Mouse (Mus musculus) layer of hippocampus, postnatal 36 days (tissue): ENCODE measurements around the gene Cytip. TPM values are rescaled to one million over a fixed set of nuclear protein-coding genes. Genes with fewer than 3 reads are reported as not detected.

Source experiments
- DNase-seq, 2 experiments: peaks; one replicate each; pipeline ENCODE4 v3.0.0; 2022
- total RNA-seq, 2 experiments: library from RNA; stranded (reverse); gene quantifications; 2 replicates each; pipeline ENCODE4 v1.2.3; 2021

Cytip gene
- under 1 TPM in 1 of 2 experiments, not detected in 1; 0.23 TPM for total RNA-seq

- no peak for DNase-seq
These were observed at the start of gene Cytip for GRCm38 (mm10) chr2:58195346-58195745. Gene Cytip, minus strand, starts transcription at chr2:58195532.

GRCm38 (mm10) chr2:58240639-58241038 is 45.3 kb upstream of the Cytip start:
- DNase-seq: no peak

GRCm38 (mm10) chr2:58237487-58237886 is 42.2 kb upstream of the Cytip start:
- DNase-seq: no peak

- DNase-seq: peak; percentile 63 to 73
These were observed 4.1 kb upstream of the Cytip start for GRCm38 (mm10) chr2:58199442-58199841.

- DNase-seq: no peak
These were observed 1.5 kb upstream of the Cytip start for GRCm38 (mm10) chr2:58196880-58197279.

GRCm38 (mm10) chr2:58194422-58195115 is 763 bp downstream of the Cytip start:
- no peak for DNase-seq

- no peak for DNase-seq
These were observed 3.2 kb downstream of the Cytip start for GRCm38 (mm10) chr2:58192160-58192559.

- DNase-seq: no peak
These were observed 5.8 kb downstream of the Cytip start for GRCm38 (mm10) chr2:58189501-58189900.

GRCm38 (mm10) chr2:58188903-58189302 is 6.4 kb downstream of the Cytip start:
- no peak for DNase-seq

GRCm38 (mm10) chr2:58187310-58188051 is 7.9 kb downstream of the Cytip start:
- no peak for DNase-seq

GRCm38 (mm10) chr2:58184197-58184596 is 11.1 kb downstream of the Cytip start:
- DNase-seq: no peak

- no peak for DNase-seq
These were observed 11.7 kb downstream of the Cytip start for GRCm38 (mm10) chr2:58183658-58184057.

GRCm38 (mm10) chr2:58180776-58181175 is 14.6 kb downstream of the Cytip start:
- no peak for DNase-seq

- no peak for DNase-seq
These were observed 16.3 kb downstream of the Cytip start for GRCm38 (mm10) chr2:58179056-58179455.

- no peak for DNase-seq
These were observed 19.7 kb downstream of the Cytip start for GRCm38 (mm10) chr2:58175392-58176291.

GRCm38 (mm10) chr2:58174476-58175286 is 20.7 kb downstream of the Cytip start:
- DNase-seq: peak; percentile 28 to 37

- no peak for DNase-seq
These were observed 22.4 kb downstream of the Cytip start for GRCm38 (mm10) chr2:58172963-58173362.

- DNase-seq: no peak
These were observed 26.2 kb downstream of the Cytip start for GRCm38 (mm10) chr2:58169173-58169572.

- DNase-seq: no peak
These were observed 27.7 kb downstream of the Cytip start for GRCm38 (mm10) chr2:58167654-58168053.

GRCm38 (mm10) chr2:58166764-58167163 is 28.6 kb downstream of the Cytip start:
- DNase-seq: no peak

- DNase-seq: no peak
These were observed 31.7 kb downstream of the Cytip start for GRCm38 (mm10) chr2:58163457-58164181.
